ENCODE assay signal across 26 mouse cellular contexts in genomic region chr9:114697926-114698325, GRCm38 (mm10). TPM values are rescaled to one million over a fixed set of nuclear protein-coding genes. Genes with fewer than 3 reads are reported as not detected.
A peak's percentile ranks its signal among the peaks of the same experiment; 100 is the strongest.
DNase-seq lines count a peak whose midpoint lies in the region; ATAC-seq and TF ChIP-seq lines count a peak whose summit lies in the region.
"Had no signal": no experiment of that assay in that cellular context is flagged by ENCODE, and none has a peak within 500 bp of the region (broad histone marks: within the 10 kb centered on the region; RNA-seq: fewer than 3 reads in every experiment).

No protein-coding gene starts in this region.

- H3K27ac ChIP-seq in forebrain, postnatal 0 days (ENCODE audit: low read depth, low read length): no peak overlapping the region
- H3K27ac ChIP-seq in forebrain, embryonic 16.5 days (ENCODE audit: low read length): no peak overlapping the region
- H3K27ac ChIP-seq in layer of hippocampus, adult 2 months: peak overlapping the region; percentile 71; the same call in 1 of the 2 replicates
- H3K27ac ChIP-seq: embryonic facial prominence, embryonic 12.5 days; embryonic facial prominence, embryonic 15.5 days; heart, embryonic 10.5 days; heart, embryonic 13.5 days; hindbrain, embryonic 14.5 days; hindbrain, postnatal 0 days had no signal

- H3K4me3 ChIP-seq in forebrain, postnatal 0 days (ENCODE audit: low read depth, low read length): no peak overlapping the region
- H3K4me3 ChIP-seq in forebrain, embryonic 16.5 days (replicated peaks; ENCODE audit: low read length): no peak overlapping the region
- no peak overlapping the region for H3K4me3 ChIP-seq in layer of hippocampus, adult 2 months
- H3K4me3 ChIP-seq: embryonic facial prominence, embryonic 12.5 days; embryonic facial prominence, embryonic 15.5 days; heart, embryonic 10.5 days; heart, embryonic 13.5 days had no signal

- H3K36me3 ChIP-seq in forebrain, postnatal 0 days (ENCODE audit: insufficient read depth): peaks cover 16% of the 10 kb centered on the region
- H3K36me3 ChIP-seq in forebrain, embryonic 16.5 days (ENCODE audit: control insufficient read depth, insufficient read depth): peaks cover 6% of the 10 kb centered on the region; the same call in 1 of the 2 replicates

- no peaks in the 10 kb centered on the region for H3K27me3 ChIP-seq in forebrain, postnatal 0 days (ENCODE audit: insufficient read depth, low read length)
- no peaks in the 10 kb centered on the region for H3K27me3 ChIP-seq in forebrain, embryonic 16.5 days (replicated peaks; ENCODE audit: control insufficient read depth, insufficient read depth, low read length)
- H3K27me3 ChIP-seq: embryonic facial prominence, embryonic 12.5 days; embryonic facial prominence, embryonic 15.5 days; heart, embryonic 13.5 days had no signal

- no peaks in the 10 kb centered on the region for H3K4me1 ChIP-seq in forebrain, postnatal 0 days (ENCODE audit: insufficient read depth)
- no peaks in the 10 kb centered on the region for H3K4me1 ChIP-seq in forebrain, embryonic 16.5 days (replicated peaks; ENCODE audit: control insufficient read depth, insufficient read depth, low read length)
- H3K4me1 ChIP-seq: embryonic facial prominence, embryonic 12.5 days; embryonic facial prominence, embryonic 15.5 days; heart, embryonic 10.5 days had no signal

- no peak overlapping the region for H3K4me2 ChIP-seq in forebrain, postnatal 0 days (ENCODE audit: low read depth)
- no peak overlapping the region for H3K4me2 ChIP-seq in forebrain, embryonic 16.5 days (ENCODE audit: low read length)
- H3K4me2 ChIP-seq: embryonic facial prominence, embryonic 12.5 days; embryonic facial prominence, embryonic 15.5 days; heart, embryonic 13.5 days; hindbrain, embryonic 14.5 days had no signal

- no peak for DNase-seq in forebrain, postnatal 0 days
- DNase-seq in layer of hippocampus, adult 2 months (ENCODE audit: low spot score in 2 of 2): no peak
- DNase-seq in layer of hippocampus, postnatal 36 days: no peak
- peak; percentile 19 for DNase-seq in right cerebral cortex, adult 18-20 months
- no peak for DNase-seq in right cerebral cortex, postnatal 4 days
- DNase-seq: adrenal gland, adult 8-10 months; adrenal gland, postnatal 25 days; cerebellum, adult 11 months; cerebellum, adult 2 months; cerebellum, adult 9-11 months; cerebellum, postnatal 25 days; gastrocnemius, postnatal 25 days; heart, adult 18-20 months; heart, postnatal 14 days; heart, postnatal 4 days had no signal

- WGBS in forebrain, postnatal 0 days: 83% methylated on average over 5 of the region's 5 CpGs
- WGBS in forebrain, embryonic 16.5 days: 89% methylated on average over 5 of the region's 5 CpGs

- TF ChIP-seq CTCF in forebrain, postnatal 0 days (IDR thresholded peaks at IDR 0.05; ENCODE audit: low read depth): no peak
- no peak for TF ChIP-seq CTCF in layer of hippocampus, adult 2 months (conservative IDR thresholded peaks at IDR 0.05)

- peak; percentile 29; the same call in 1 of the 2 replicates for ATAC-seq in forebrain, postnatal 0 days
- no peak for ATAC-seq in forebrain, embryonic 16.5 days
- ATAC-seq: activated CD4-positive, CD25-positive, alpha-beta regulatory T cell, adult 4 months; forebrain, embryonic 14.5 days; hindbrain, postnatal 0 days; inflammation-experienced regulatory T-cells, adult 6 months; intestine, embryonic 16.5 days had no signal

- no peak overlapping the region for H3K9ac ChIP-seq in forebrain, postnatal 0 days
- H3K9ac ChIP-seq in forebrain, embryonic 16.5 days (replicated peaks; ENCODE audit: low read depth, low read length): no peak overlapping the region
- H3K9ac ChIP-seq: embryonic facial prominence, embryonic 12.5 days; embryonic facial prominence, embryonic 15.5 days; heart, embryonic 13.5 days; hindbrain, embryonic 14.5 days had no signal

- H3K9me3 ChIP-seq in forebrain, postnatal 0 days (ENCODE audit: low read length): no peaks in the 10 kb centered on the region
- no peaks in the 10 kb centered on the region for H3K9me3 ChIP-seq in forebrain, embryonic 16.5 days (ENCODE audit: control insufficient read depth, low read length)
- H3K9me3 ChIP-seq: embryonic facial prominence, embryonic 12.5 days; embryonic facial prominence, embryonic 15.5 days; heart, embryonic 10.5 days; heart, embryonic 13.5 days had no signal

RNA-seq across cellular contexts. Expression of gene Dync1li1, which starts 9.3 kb away (rescaled TPM):
- 136 and 152 TPM in 2 replicates for total RNA-seq in forebrain, postnatal 0 days (2014; rRNA removed)
- 127 and 145 TPM in 2 replicates for polyA plus RNA-seq in forebrain, postnatal 0 days (2015; fragmentation: Nextera tagmentation; extraction: Ambion mirVana)
- 92.9 and 110 TPM in 2 replicates for polyA plus RNA-seq in forebrain, embryonic 16.5 days (2015; fragmentation: Nextera tagmentation; extraction: Ambion mirVana)
- total RNA-seq in layer of hippocampus, adult 2 months (2021): 10 to 100 TPM; 96.5 to 97.1 TPM
- 100 to 1,000 TPM in 1 of 2 experiments, 10 to 100 TPM in 1; 93.4 to 102 TPM for total RNA-seq in layer of hippocampus, postnatal 36 days (2021)

RNA-seq across cellular contexts. Expression of gene Cmtm6, which starts 33.0 kb away (rescaled TPM):
- 16.3 and 17.1 TPM in 2 replicates for total RNA-seq in forebrain, postnatal 0 days (2014; rRNA removed)
- polyA plus RNA-seq in forebrain, postnatal 0 days (2015; fragmentation: Nextera tagmentation; extraction: Ambion mirVana): 19.5 and 22.7 TPM in 2 replicates
- 23.2 and 30.2 TPM in 2 replicates for polyA plus RNA-seq in forebrain, embryonic 16.5 days (2015; fragmentation: Nextera tagmentation; extraction: Ambion mirVana)
- total RNA-seq in layer of hippocampus, adult 2 months (2021): 10 to 100 TPM; 19.2 to 25.6 TPM
- total RNA-seq in layer of hippocampus, postnatal 36 days (2021): 10 to 100 TPM; 22.1 to 22.4 TPM

RNA-seq across cellular contexts. Expression of gene Cnot10, which starts 57.9 kb away (rescaled TPM):
- total RNA-seq in forebrain, postnatal 0 days (2014; rRNA removed): 45.2 and 50.6 TPM in 2 replicates
- polyA plus RNA-seq in forebrain, postnatal 0 days (2015; fragmentation: Nextera tagmentation; extraction: Ambion mirVana): 44.4 and 47.1 TPM in 2 replicates
- 61.2 and 64.0 TPM in 2 replicates for polyA plus RNA-seq in forebrain, embryonic 16.5 days (2015; fragmentation: Nextera tagmentation; extraction: Ambion mirVana)
- 10 to 100 TPM; 51.4 to 56.1 TPM for total RNA-seq in layer of hippocampus, adult 2 months (2021)
- 10 to 100 TPM; 56.1 to 57.3 TPM for total RNA-seq in layer of hippocampus, postnatal 36 days (2021)
